Mouse (Mus musculus) megakaryocyte-erythroid progenitor cell, adult 5-6 weeks (primary cell): ENCODE data around the gene Wdr54. TPM values are rescaled to one million over a fixed set of nuclear protein-coding genes. Genes with fewer than 3 reads are reported as not detected.
A peak's percentile ranks its signal among the peaks of the same experiment; 100 is the strongest.

Source experiments
- ATAC-seq: replicated peaks from 2 replicates; pipeline ENCODE4 v1.8.0; 2016; ENCODE audit warnings: mild to moderate bottlenecking, inconsistent platforms; ENCODE audit not compliant: severe bottlenecking, poor library complexity, low FRiP score, low TSS enrichment
- total RNA-seq, 2 experiments: library from RNA; stranded (forward) in 1 of 2; stranded (reverse) in 1 of 2; fragments of 200-1000, 215-1000 nt in 1 of 2; fragments of >200 nt in 1 of 2; fragmentation: Nextera tagmentation in 1 of 2; gene quantifications; 2 replicates each; pipeline ENCODE4 v1.2.3; 2014 to 2017

The Wdr54 gene
- total RNA-seq, 2 experiments from 2014 or later: 4.5 TPM; not detected in 1

DNA sequence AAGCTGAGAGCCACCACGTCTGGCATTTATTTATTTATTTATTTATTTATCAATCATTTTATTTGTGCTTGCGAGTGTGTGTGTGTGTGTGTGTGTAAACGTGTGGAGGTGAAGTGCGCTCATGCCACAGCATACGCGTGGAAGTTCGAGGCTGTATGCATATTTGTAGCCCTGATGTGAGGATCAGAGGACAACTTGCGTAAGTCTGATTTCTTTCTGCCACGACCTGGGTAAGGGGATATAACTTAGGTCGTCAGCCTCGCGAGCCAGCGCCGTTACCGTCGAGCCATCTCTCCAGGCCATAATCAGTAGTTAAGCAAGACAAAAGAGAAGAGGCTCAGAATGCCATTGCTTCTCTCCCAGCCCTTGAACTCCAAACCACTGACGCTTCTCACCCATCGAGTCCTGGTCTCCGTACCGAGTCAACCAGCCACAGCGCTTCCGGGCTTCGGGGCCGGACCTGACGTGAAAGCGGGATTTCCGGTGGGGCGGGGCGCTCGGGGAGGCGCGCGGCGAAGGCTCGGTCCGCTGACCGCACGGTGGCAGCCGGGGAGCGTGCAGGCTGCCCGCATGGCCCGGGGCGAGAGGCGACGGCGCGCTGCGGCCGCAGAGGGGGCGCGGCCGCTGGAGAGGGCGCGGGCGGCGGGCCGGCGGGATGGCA lies 41.1 kb downstream of the Wdr54 start, which contains the start of gene Mogs:
Gene Mogs, plus strand, starts transcription at position 486 of the 661 bp plus-strand sequence.
- ATAC-seq: peak; percentile 74

DNA sequence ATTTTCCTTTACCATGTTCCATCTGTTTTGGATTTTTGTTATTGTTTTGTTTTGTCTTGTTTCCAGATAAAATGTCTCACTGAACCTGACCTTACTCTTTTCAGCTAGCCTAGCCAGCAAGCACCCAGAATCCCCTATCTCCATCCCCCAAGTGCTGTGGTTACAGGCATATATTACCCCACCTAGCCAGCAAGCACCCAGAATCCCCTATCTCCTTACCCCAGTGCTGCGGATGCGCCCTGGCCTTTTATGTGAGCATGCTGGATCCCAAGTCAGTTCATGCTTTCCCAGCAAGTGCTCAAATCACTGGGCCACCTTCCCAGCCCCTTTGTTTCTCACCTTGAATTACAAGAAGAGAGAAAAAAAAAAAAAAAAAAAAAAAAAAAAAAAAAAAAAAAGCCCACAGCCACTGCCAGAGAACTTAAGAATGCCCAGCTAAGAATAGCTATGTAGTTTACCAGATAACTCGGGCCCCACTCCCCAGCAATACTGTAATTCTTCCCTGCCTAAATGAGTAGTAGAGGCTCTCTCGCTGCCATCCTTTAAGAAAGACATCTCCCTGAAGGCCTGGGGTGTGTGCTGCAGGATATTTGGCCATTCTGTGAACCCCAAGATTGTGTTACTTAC lies 44.6 kb downstream of the Wdr54 start:
- ATAC-seq: no peak; the same call in 1 of the 2 replicates

DNA sequence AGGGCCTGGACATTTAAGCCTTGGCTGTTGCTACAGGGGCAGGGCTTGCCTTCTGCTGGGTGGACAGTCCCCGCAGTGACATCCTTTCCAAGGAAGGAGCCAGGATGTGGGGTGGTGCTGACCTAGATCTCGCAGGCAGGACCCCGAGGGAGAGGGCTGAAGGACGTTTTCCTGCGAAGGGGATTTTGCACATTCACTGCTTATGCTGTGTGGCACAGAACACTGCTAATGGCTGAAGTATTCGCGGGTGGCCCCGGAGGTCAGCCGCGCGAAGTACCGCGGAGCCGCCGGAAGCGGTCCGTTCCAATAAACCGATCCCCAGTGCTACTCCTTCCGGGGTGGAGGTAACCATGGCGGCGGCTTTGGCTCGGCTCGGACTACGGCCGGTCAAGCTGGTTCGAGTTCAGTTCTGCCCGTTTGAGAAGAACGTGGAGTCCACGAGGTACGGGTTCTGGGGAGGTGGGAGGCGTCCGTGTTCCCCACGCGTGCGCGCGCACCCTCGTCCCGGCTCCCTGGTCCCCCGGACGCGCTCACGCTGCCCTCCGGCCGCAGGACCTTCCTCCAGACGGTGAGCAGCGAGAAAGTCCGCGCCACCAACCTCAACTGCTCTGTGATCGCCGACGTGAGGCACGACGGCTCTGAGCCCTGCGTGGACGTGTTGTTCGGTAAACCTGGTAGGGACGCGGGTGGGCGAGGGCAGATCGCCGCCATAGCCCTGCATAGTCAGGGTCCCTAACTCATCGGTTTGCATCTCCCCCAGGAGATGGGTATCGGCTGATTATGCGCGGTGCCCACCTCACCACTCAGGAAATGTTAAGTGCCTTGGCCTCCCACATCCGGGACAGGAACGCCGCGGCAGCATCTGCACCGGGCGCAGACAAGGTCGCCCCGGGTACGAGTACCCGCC lies 47.2 kb downstream of the Wdr54 start, which contains the start of gene Mrpl53:
Gene Mrpl53, plus strand, starts transcription at position 279 of the 907 bp plus-strand sequence.
- peak; percentile 43 for ATAC-seq

DNA sequence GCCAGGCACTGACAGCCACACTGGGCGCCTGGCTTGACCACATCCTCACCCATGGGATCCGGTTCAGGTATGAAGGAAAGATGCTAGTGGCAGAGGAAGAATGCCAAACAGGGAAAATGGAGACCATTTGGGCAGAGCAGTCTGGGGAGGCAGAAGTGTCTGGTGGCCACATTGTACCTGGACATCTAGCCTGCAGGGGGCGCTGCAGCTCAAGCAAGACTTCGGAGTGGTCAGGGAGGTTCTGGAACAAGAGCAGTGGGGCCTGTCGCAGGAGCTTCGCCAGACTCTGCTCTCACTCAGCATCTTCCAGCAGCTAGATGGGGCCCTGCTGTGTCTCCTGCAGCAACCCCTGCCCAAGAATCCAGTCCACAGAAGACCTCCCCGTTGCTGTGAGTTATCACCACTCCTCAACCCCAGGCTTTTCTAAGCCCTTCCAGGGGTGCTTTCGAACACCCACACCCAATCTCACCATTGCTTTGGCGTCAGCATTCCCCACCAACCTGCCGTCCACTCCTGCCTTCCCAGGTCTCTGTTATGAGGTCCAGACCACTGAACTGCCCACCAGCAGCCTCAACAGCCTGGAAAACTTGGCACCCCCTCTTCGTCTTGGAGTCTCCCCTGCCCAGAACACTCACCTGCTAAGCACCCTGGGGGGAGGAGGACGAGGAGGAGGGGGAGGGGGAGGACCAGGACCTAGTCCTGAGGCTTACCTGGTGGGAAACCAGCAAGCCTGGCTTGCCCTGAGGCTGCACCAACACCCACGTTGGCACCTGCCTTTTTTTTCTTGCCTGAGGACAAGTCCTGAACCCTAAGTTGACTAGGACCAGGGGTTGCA lies 48.4 kb downstream of the Wdr54 start:
- ATAC-seq: peak; percentile 48; the same call in 1 of the 2 replicates

DNA sequence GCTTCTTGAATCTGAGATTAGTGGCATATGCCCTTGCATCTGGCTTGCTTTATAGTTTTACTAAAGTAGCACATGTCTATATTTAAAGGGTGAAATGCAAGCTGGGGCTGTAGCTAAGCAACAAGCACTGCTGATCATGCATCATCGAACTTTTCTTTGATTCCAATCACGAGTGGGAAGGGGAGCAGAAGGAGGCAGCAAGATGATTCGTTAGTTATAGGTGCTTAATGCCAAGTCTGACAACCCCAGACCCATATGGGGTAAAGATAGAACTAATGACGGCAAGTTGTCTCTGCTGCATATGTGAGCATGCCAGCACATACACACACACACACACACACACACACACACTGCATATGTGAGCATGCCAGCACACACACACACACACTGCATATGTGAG lies 52.0 kb downstream of the Wdr54 start:
- no peak for ATAC-seq

DNA sequence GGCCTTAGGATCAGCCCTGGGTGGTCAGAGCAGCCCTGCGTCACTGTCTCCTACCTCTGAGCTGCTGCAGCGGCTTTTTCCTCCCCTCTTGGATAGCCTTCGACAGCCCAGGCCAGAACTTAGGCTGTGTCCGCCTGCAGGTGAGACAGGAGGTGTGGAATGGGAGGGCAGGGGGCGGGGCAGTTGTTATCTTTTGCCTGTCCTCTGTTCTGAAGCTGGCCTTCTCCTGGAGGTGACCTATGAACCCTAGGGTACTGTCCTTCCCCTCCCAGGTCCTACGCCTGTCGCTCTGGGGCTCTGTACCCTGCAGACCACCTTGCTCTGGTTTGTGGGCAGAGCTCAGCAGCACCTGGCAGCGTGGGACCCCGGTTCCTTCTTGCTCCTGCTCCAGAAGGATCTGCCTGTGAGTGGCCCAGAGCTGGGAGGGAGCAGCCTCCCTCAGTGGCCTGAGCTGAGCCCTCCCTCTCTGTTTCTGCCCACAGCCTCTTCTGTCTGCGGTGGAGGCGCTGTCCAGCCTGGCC lies 53.0 kb downstream of the Wdr54 start:
- ATAC-seq: no peak

DNA sequence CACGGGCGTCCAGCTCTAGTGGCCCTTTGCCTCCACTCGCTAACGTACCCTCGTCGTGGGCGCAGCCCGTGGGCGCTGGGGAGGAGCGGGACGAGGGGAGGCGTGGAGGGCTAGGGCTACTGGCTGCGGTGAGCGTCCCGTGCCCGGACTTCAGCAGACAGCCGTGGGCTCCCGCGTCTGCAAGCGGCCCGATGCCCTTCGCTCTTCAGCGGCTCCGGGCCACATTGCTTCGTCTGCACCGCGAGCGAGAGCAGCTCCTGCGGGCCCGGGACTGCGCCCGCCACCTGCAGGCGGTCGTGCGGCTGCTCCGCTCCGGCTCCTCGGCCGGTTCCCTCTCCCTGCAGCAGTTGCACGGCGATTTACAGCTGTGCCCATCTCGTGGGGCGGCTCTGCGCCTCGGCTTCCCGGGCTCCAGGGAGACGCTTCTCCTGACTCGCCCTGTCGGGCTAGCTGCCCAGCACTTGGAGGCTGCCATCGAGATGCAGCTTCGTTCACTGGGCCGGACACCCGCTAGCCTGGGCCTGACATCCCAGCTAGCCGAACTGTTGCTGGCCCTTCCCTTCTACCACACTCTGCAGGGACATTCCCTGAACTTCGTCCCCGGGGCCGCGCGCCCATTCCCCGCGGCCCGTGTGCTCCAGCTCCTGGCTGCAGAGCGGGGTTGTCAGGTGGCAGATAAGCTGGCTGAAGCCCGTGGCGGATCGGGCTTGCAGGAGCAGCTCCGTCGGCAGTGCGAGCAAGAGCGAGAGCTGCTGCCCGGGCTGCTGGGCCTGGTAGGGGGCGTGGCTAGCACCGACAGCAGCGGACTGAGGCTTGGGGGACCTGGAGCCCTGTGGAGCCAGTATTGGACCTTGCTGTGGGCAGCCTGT lies 54.3 kb downstream of the Wdr54 start:
- peak; percentile 78 for ATAC-seq

DNA sequence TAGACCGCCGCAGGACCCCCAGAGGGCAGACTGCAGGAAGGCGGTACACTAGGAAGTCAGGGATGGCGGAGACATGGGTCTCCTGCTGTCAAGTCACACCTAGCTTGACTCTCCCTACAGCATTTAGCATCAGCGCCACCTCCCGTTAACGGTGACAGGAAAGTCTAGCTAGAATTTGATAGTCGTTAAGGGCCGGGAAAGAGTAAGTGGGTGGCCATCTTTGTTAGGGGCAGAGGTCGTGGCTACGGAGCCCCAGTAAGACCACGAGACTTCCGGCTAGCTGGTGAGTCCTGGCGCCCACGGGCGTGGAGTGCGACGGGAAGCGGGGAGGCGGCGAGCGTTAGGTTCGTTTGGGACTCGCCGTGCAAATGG lies 54.9 kb downstream of the Wdr54 start, which contains the start of the genes Ccdc142 and Gm42688:
Gene Ccdc142, plus strand, starts transcription at position 286 of the 372 bp plus-strand sequence.
Gene Gm42688, plus strand, starts transcription at position 302 of the 372 bp plus-strand sequence.
- ATAC-seq: peak; percentile 86

Other genes starting within 250 kb of the Wdr54 start
- gene Sema4f, start 216.6 kb downstream of the Wdr54 start, total RNA-seq (2014; fragmentation: Nextera tagmentation): not detected in 2 replicates
- gene Sema4f, start 216.6 kb downstream of the Wdr54 start, total RNA-seq (2017): not detected in 2 replicates
- gene M1ap, start 209.5 kb downstream of the Wdr54 start, total RNA-seq (2014; fragmentation: Nextera tagmentation): 11.4 and 16.2 TPM in 2 replicates
- 7.5 and 10.2 TPM in 2 replicates for gene M1ap, start 209.5 kb downstream of the Wdr54 start, total RNA-seq (2017)
- gene Dok1, start 122.9 kb downstream of the Wdr54 start, total RNA-seq (2014; fragmentation: Nextera tagmentation): 15.0 and 25.0 TPM in 2 replicates
- gene Dok1, start 122.9 kb downstream of the Wdr54 start, total RNA-seq (2017): 24.2 and 46.1 TPM in 2 replicates
- gene Loxl3, start 122.2 kb downstream of the Wdr54 start, total RNA-seq (2014; fragmentation: Nextera tagmentation): 0.67 and 8.2 TPM in 2 replicates
- gene Loxl3, start 122.2 kb downstream of the Wdr54 start, total RNA-seq (2017): 0.61 and 0.88 TPM in 2 replicates
- 246 and 368 TPM in 2 replicates for gene Aup1, start 101.9 kb downstream of the Wdr54 start, total RNA-seq (2014; fragmentation: Nextera tagmentation)
- gene Aup1, start 101.9 kb downstream of the Wdr54 start, total RNA-seq (2017): 115 and 128 TPM in 2 replicates
- 225 and 296 TPM in 2 replicates for gene Htra2, start 101.1 kb downstream of the Wdr54 start, total RNA-seq (2014; fragmentation: Nextera tagmentation)
- gene Htra2, start 101.1 kb downstream of the Wdr54 start, total RNA-seq (2017): 97.5 and 128 TPM in 2 replicates
- 6.0 and 7.9 TPM in 2 replicates for gene Dqx1, start 98.6 kb downstream of the Wdr54 start, total RNA-seq (2014; fragmentation: Nextera tagmentation)
- 0.56 and 1.0 TPM in 2 replicates for gene Dqx1, start 98.6 kb downstream of the Wdr54 start, total RNA-seq (2017)
- not detected in 2 replicates for gene Tlx2, start 86.1 kb downstream of the Wdr54 start, total RNA-seq (2014; fragmentation: Nextera tagmentation)
- gene Tlx2, start 86.1 kb downstream of the Wdr54 start, total RNA-seq (2017): not detected in 2 replicates
- gene Pcgf1, start 78.5 kb downstream of the Wdr54 start, total RNA-seq (2014; fragmentation: Nextera tagmentation): 25.1 and 27.3 TPM in 2 replicates
- gene Pcgf1, start 78.5 kb downstream of the Wdr54 start, total RNA-seq (2017): 7.2 and 12.7 TPM in 2 replicates
- gene Lbx2, start 70.0 kb downstream of the Wdr54 start, total RNA-seq (2014; fragmentation: Nextera tagmentation): not detected in 2 replicates
- gene Lbx2, start 70.0 kb downstream of the Wdr54 start, total RNA-seq (2017): not detected in 2 replicates
- gene Ccdc142, start 54.8 kb downstream of the Wdr54 start, total RNA-seq (2014; fragmentation: Nextera tagmentation): 11.3 and 11.7 TPM in 2 replicates
- 0.38 and 13.3 TPM in 2 replicates for gene Ccdc142, start 54.8 kb downstream of the Wdr54 start, total RNA-seq (2017)
- 7.7 and 8.3 TPM in 2 replicates for gene Gm42688, start 54.8 kb downstream of the Wdr54 start, total RNA-seq (2014; fragmentation: Nextera tagmentation)
- gene Gm42688, start 54.8 kb downstream of the Wdr54 start, total RNA-seq (2017): 3.0 and 5.4 TPM in 2 replicates
- 50.1 and 97.7 TPM in 2 replicates for gene Mrpl53, start 47.4 kb downstream of the Wdr54 start, total RNA-seq (2014; fragmentation: Nextera tagmentation)
- gene Mrpl53, start 47.4 kb downstream of the Wdr54 start, total RNA-seq (2017): 37.2 and 37.5 TPM in 2 replicates
- 76.2 and 97.3 TPM in 2 replicates for gene Mogs, start 40.9 kb downstream of the Wdr54 start, total RNA-seq (2014; fragmentation: Nextera tagmentation)
- gene Mogs, start 40.9 kb downstream of the Wdr54 start, total RNA-seq (2017): 88.3 and 127 TPM in 2 replicates
- gene Wbp1, start 34.8 kb downstream of the Wdr54 start, total RNA-seq (2014; fragmentation: Nextera tagmentation): 29.1 and 56.6 TPM in 2 replicates
- 61.5 and 75.1 TPM in 2 replicates for gene Wbp1, start 34.8 kb downstream of the Wdr54 start, total RNA-seq (2017)
- 11.2 and 20.1 TPM in 2 replicates for gene Ino80b, start 31.0 kb downstream of the Wdr54 start, total RNA-seq (2014; fragmentation: Nextera tagmentation)
- 28.8 and 32.8 TPM in 2 replicates for gene Ino80b, start 31.0 kb downstream of the Wdr54 start, total RNA-seq (2017)
- 0.49 TPM in 1 of 2 replicates, not detected in the other for gene Rtkn, start 20.9 kb downstream of the Wdr54 start, total RNA-seq (2014; fragmentation: Nextera tagmentation)
- 0.42 TPM in 1 of 2 replicates, not detected in the other for gene Rtkn, start 20.9 kb downstream of the Wdr54 start, total RNA-seq (2017)
- gene 1700003E16Rik, start within 50 bp of the Wdr54 start, total RNA-seq (2014; fragmentation: Nextera tagmentation): 0.52 TPM in 1 of 2 replicates, not detected in the other
- gene 1700003E16Rik, start within 50 bp of the Wdr54 start, total RNA-seq (2017): not detected in 2 replicates
- 45.8 and 68.1 TPM in 2 replicates for gene Dctn1, start 9.5 kb upstream of the Wdr54 start, total RNA-seq (2014; fragmentation: Nextera tagmentation)
- 30.5 and 42.4 TPM in 2 replicates for gene Dctn1, start 9.5 kb upstream of the Wdr54 start, total RNA-seq (2017)
- gene Slc4a5, start 63.4 kb upstream of the Wdr54 start, total RNA-seq (2014; fragmentation: Nextera tagmentation): not detected in 2 replicates
- gene Slc4a5, start 63.4 kb upstream of the Wdr54 start, total RNA-seq (2017): 0.91 TPM in 1 of 2 replicates, not detected in the other
- 20.4 and 44.9 TPM in 2 replicates for gene Mthfd2, start 169.5 kb upstream of the Wdr54 start, total RNA-seq (2014; fragmentation: Nextera tagmentation)
- gene Mthfd2, start 169.5 kb upstream of the Wdr54 start, total RNA-seq (2017): 26.9 and 30.5 TPM in 2 replicates
- 58.8 and 60.6 TPM in 2 replicates for gene Mob1a, start 169.6 kb upstream of the Wdr54 start, total RNA-seq (2014; fragmentation: Nextera tagmentation)
- gene Mob1a, start 169.6 kb upstream of the Wdr54 start, total RNA-seq (2017): 117 and 119 TPM in 2 replicates
- 127 and 162 TPM in 2 replicates for gene Bola3, start 192.8 kb upstream of the Wdr54 start, total RNA-seq (2014; fragmentation: Nextera tagmentation)
- gene Bola3, start 192.8 kb upstream of the Wdr54 start, total RNA-seq (2017): 90.1 and 125 TPM in 2 replicates